Mouse (Mus musculus) liver, postnatal 0 days (tissue): Measurements from ENCODE around the gene Eloa. TPM values are rescaled to one million over a fixed set of nuclear protein-coding genes. Genes with fewer than 3 reads are reported as not detected.

ENCODE experiments used
- ATAC-seq: fragments of 200-750 bp; cut with Nextera tagmentation; 2 replicates; pipeline ENCODE4 v1.8.0; 2017; ENCODE audit warnings: mild to moderate bottlenecking, moderate library complexity
- DNase-seq: peaks from one replicate; pipeline ENCODE4 v3.0.0-alpha.2; 2016
- H3K27ac ChIP-seq: fragments of 300-500 bp; sonication (generic); 2 replicates; pipeline ENCODE4 v1.5.1; 2014; ENCODE audit warnings: antibody characterized with exemption, moderate library complexity, mild to moderate bottlenecking, low read depth
- H3K27me3 ChIP-seq: fragments of 300-500 bp; sonication (generic); 2 replicates; pipeline ENCODE4 v1.6.1; 2014; ENCODE audit warnings: low read length, control low read depth, mixed read lengths; ENCODE audit not compliant: insufficient read depth
- H3K36me3 ChIP-seq: fragments of 300-500 bp; sonication (generic); replicated peaks from 2 replicates; pipeline ENCODE4 v1.6.1; 2014; ENCODE audit warnings: mild to moderate bottlenecking, control low read depth, low read length, moderate library complexity, mixed read lengths; ENCODE audit not compliant: insufficient read depth
- H3K4me1 ChIP-seq: fragments of 300-500 bp; sonication (generic); 2 replicates; pipeline ENCODE4 v1.6.1; 2014; ENCODE audit warnings: antibody characterized with exemption, mild to moderate bottlenecking, control low read depth; ENCODE audit not compliant: insufficient read depth
- H3K4me2 ChIP-seq: fragments of 300-500 bp; sonication (generic); 2 replicates; pipeline ENCODE4 v1.6.1; 2014; ENCODE audit warnings: low read depth, mild to moderate bottlenecking, low read length, moderate library complexity, mixed read lengths
- H3K4me3 ChIP-seq: fragments of 300-500 bp; sonication (generic); 2 replicates; pipeline ENCODE4 v1.5.1; 2014; ENCODE audit warnings: low read depth, low read length
- H3K9ac ChIP-seq: fragments of 300-500 bp; sonication (generic); replicated peaks from 2 replicates; pipeline ENCODE4 v1.6.1; 2014; ENCODE audit warnings: mild to moderate bottlenecking, moderate library complexity
- H3K9me3 ChIP-seq: fragments of 300-500 bp; sonication (generic); 2 replicates; pipeline ENCODE4 v1.6.1; 2016; ENCODE audit warnings: mild to moderate bottlenecking, control low read depth, low read length, mixed read lengths
- CTCF ChIP-seq: sonication (generic); IDR thresholded peaks from 2 replicates; pipeline ENCODE4 v1.5.1; 2016; ENCODE audit warnings: antibody characterized with exemption, low read depth
- EP300 ChIP-seq: IDR thresholded peaks from 2 replicates; pipeline ENCODE4 v1.6.1; 2016; ENCODE audit warnings: antibody characterized with exemption, low read depth, mild to moderate bottlenecking
- WGBS: fragments of 180-500 bp; shearing (Covaris S2); extraction: QIAGEN DNeasy Blood & Tissue Kit; methylation state at CpG from one replicate; pipeline ENCODE4 v1.1.7; 2014; ENCODE audit not compliant: insufficient replicate concordance; 5-methylcytosine and 5-hydroxymethylcytosine counted together
- polyA plus RNA-seq: library from polyadenylated mRNA; unstranded; fragments of >200 nt; fragmentation: Nextera tagmentation; extraction: Ambion mirVana; gene quantifications from 2 replicates; pipeline ENCODE4 v1.2.1, GENCODE M21; 2015

The Eloa gene
- polyA plus RNA-seq, 1 experiment from 2014 or later, result 16.7 TPM

- H3K27ac ChIP-seq, result no peak overlapping the region
- peaks cover 19% of the 10 kb centered on the region for H3K4me1 ChIP-seq
- 91% methylated on average over 6 of the region's 6 CpGs for WGBS
- ATAC-seq, result no peak
- H3K4me2 ChIP-seq, result no peak overlapping the region
- peaks cover 49% of the 10 kb centered on the region for H3K36me3 ChIP-seq
- TF ChIP-seq EP300 (no peak), CTCF (no peak)
- no peaks in the 10 kb centered on the region for H3K9me3 ChIP-seq
- no peaks in the 10 kb centered on the region for H3K27me3 ChIP-seq
- no peak overlapping the region for H3K4me3 ChIP-seq
- H3K9ac ChIP-seq, result no peak overlapping the region; the same call in 1 of the 2 replicates
- DNase-seq, result no peak
Measured at GRCm38 (mm10) chr4:136050226-136050625, 28.7 kb upstream of the Eloa start.

DNA sequence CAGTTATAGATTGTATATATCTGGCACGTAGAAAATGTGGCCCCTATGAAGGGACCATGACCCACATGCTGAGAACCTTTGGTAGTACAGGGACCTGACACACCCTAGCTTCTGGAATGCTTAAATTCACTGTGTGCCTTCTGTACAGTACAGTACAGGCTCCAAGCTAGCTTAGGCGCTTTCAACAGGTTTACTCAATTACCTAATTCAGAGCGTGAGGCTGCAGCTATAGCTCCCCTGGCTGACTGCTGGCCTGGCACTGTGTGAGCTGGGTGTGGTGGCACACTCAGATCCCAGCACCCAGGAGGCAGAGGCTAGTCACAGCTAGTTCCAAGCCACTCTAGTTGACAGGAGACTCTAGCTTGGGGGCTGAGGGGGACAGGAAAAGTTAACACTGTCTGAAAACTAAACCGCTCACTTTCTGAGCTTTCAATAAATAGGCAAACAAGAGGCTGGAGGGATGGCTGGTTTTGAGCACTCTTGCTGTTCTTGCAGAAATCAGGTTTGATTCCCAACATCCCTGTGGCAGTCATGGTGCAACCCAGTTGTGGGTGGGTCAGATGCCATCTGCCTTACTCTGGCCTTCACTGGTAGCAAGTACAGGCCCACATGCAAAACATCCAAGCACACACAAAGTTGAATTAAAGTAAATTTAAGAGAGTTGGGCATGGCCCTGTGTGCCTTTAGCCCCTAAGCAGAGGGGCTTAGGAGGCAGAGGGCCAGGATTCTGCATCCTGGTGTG is 26.9 kb upstream of the Eloa start:
- Histone ChIP-seq H3K27ac (no peak overlapping the region), H3K9me3 (no peaks in the 10 kb centered on the region), H3K36me3 (peaks cover 49% of the 10 kb centered on the region), H3K4me1 (peaks cover 17% of the 10 kb centered on the region), H3K4me2 (no peak overlapping the region), H3K9ac (0 out of 2 replicates have a peak overlapping the region, but pooled peaks have one; percentile 26), H3K4me3 (no peak overlapping the region), H3K27me3 (no peaks in the 10 kb centered on the region)
- ATAC-seq, result no peak
- DNase-seq, result no peak
- WGBS, result 63% methylated on average over 4 of the region's 4 CpGs
- TF ChIP-seq EP300 (no peak), CTCF (no peak)

GRCm38 (mm10) chr4:136047626-136048025 is 26.1 kb upstream of the Eloa start:
- no peak for DNase-seq
- Histone ChIP-seq H3K4me1 (peaks cover 16% of the 10 kb centered on the region), H3K4me3 (no peak overlapping the region), H3K9ac (0 out of 2 replicates have a peak overlapping the region, but pooled peaks have one; percentile 21), H3K9me3 (no peaks in the 10 kb centered on the region), H3K36me3 (peaks cover 49% of the 10 kb centered on the region), H3K27me3 (no peaks in the 10 kb centered on the region), H3K4me2 (no peak overlapping the region), H3K27ac (no peak overlapping the region)
- ATAC-seq, result no peak
- TF ChIP-seq EP300 (no peak), CTCF (peak; percentile 34)
- 53% methylated on average over 4 of the region's 4 CpGs for WGBS

DNA sequence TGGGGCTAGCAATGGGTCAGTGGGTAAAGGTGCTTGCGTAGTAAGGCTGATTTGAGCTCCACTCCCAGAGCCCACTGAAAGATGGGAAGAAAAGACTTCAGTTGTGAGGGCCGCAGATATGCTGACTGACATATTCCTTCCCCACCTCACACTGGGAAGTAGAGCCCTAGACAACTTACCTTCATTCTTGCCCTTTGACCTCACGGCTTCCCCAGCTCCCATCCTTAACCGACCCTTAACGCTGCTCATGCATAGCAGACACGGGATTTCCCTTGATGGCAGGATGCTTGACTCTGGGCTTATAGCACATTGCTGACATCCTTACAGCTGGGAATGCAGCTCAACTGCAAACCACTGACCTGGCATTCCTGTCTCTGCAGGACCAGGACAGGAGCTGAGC is 25.3 kb upstream of the Eloa start:
- peaks cover 46% of the 10 kb centered on the region for H3K36me3 ChIP-seq
- H3K4me2 ChIP-seq, result no peak overlapping the region
- H3K9me3 ChIP-seq, result no peaks in the 10 kb centered on the region
- ATAC-seq (no peak), DNase-seq (no peak)
- H3K27ac ChIP-seq, result no peak overlapping the region
- 0 out of 2 replicates have a peak overlapping the region, but pooled peaks have one; percentile 21 for H3K9ac ChIP-seq
- no peak overlapping the region for H3K4me3 ChIP-seq
- 84% methylated on average over 6 of the region's 6 CpGs for WGBS
- H3K27me3 ChIP-seq, result no peaks in the 10 kb centered on the region
- H3K4me1 ChIP-seq, result peaks cover 12% of the 10 kb centered on the region
- TF ChIP-seq EP300 (no peak), CTCF (no peak)

- DNase-seq (no peak), ATAC-seq (no peak)
- Histone ChIP-seq H3K4me2 (no peak overlapping the region), H3K36me3 (peaks cover 28% of the 10 kb centered on the region), H3K9me3 (no peaks in the 10 kb centered on the region), H3K27ac (no peak overlapping the region), H3K4me1 (no peaks in the 10 kb centered on the region), H3K9ac (no peak overlapping the region), H3K27me3 (no peaks in the 10 kb centered on the region), H3K4me3 (no peak overlapping the region)
- TF ChIP-seq CTCF (no peak), EP300 (no peak)
- 82% methylated on average over 5 of the region's 5 CpGs for WGBS
Measured at GRCm38 (mm10) chr4:136045091-136045490, 23.5 kb upstream of the Eloa start.

DNA sequence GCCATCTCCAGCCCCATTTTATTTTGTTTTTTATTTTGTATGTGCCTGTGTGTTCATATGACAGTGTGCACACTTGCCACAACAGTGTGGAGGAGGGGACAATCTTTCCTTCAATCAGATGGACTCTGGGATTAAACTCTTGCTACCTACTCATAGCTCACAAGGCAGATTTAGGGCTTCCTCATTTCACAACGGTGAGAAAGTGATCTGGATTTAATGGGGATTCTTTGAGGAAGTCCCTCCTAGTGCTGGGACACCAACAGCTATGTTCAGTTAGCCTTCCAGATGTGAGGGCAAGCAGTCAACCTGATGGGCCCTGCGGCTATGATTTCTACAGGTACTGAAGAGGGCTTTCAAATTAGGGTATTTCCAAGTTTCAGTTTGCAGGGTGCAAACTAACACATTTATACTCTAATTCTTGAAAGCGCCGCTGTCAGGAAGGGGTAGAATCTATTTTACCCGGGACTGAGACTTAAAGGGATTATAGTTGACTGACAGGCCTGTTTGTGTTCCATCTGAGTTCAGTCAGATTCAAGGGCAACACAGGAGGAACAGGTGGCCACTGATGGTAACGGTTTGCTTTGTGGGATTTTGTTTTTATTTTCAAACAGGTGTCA is 22.3 kb upstream of the Eloa start:
- no peak for ATAC-seq
- H3K27me3 ChIP-seq, result no peaks in the 10 kb centered on the region
- no peak overlapping the region for H3K4me3 ChIP-seq
- 74% methylated on average over 6 of the region's 6 CpGs for WGBS
- no peaks in the 10 kb centered on the region for H3K9me3 ChIP-seq
- no peak overlapping the region for H3K4me2 ChIP-seq
- no peak overlapping the region for H3K9ac ChIP-seq
- H3K4me1 ChIP-seq, result no peaks in the 10 kb centered on the region
- peaks cover 16% of the 10 kb centered on the region for H3K36me3 ChIP-seq
- no peak overlapping the region for H3K27ac ChIP-seq
- TF ChIP-seq EP300 (no peak), CTCF (no peak)
- DNase-seq, result no peak
